Mouse (Mus musculus): ENCODE data around the gene Pon1.

DNA sequence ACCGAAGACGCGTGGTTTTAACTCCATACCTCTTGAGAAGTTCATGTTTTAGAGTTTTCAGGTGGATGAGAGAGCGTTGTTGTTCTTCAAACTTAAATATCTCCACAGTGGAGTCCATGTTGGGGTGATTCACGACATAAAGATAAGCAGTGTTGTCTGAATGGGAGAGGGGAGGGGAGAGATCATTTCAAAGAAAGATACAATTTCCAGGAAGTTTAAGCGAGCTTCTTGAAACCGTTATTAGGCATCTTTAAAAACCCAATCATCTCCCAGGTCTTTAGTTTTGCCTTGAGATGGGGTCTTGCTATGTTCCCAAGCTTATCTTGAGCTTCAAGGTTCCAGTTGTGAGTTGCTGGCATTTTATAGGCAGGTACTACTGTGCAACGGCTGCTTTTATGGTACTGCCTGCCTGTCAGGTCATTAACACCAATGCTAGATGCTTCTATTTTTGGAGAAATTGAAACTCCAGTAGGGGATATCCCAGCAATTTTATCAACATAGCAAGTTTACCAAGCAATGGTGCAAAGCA lies 43.2 kb upstream of the Pon1 start:
- TF ChIP-seq CTCF (IDR thresholded peaks at IDR 0.05; ENCODE audit: low read depth, low read length) (no peak), POLR2A (IDR thresholded peaks at IDR 0.05; ENCODE audit: borderline replicate concordance, low read depth, low read length) (no peak)

Data from bone marrow macrophage, adult 2 months (primary cell).